Mouse (Mus musculus) adrenal gland, adult 8-10 months (tissue): Measurements from ENCODE around the gene Arid5b. TPM values are rescaled to one million over a fixed set of nuclear protein-coding genes. Genes with fewer than 3 reads are reported as not detected.

Experiments
- DNase-seq: peaks from one replicate; pipeline ENCODE4 v3.0.0; 2022
- total RNA-seq, 4 experiments: library from RNA; stranded (reverse); gene quantifications; 2 replicates each; pipeline ENCODE4 v1.2.4; 2022

Gene Arid5b
- total RNA-seq, 4 experiments from 2014 or later = 22.5 to 34.7 (median 29.4) TPM

- no peak for DNase-seq
These were observed 234.6 kb downstream of the Arid5b start for GRCm38 (mm10) chr10:68043973-68044372.
